Mouse (Mus musculus): ENCODE data around the gene Rgl3. TPM values are rescaled to one million over a fixed set of nuclear protein-coding genes. Genes with fewer than 3 reads are reported as not detected.

Gene Rgl3
- 26.8 and 29.2 TPM in 2 replicates for polyA plus RNA-seq (2015; fragmentation: Nextera tagmentation; extraction: Ambion mirVana)

DNA sequence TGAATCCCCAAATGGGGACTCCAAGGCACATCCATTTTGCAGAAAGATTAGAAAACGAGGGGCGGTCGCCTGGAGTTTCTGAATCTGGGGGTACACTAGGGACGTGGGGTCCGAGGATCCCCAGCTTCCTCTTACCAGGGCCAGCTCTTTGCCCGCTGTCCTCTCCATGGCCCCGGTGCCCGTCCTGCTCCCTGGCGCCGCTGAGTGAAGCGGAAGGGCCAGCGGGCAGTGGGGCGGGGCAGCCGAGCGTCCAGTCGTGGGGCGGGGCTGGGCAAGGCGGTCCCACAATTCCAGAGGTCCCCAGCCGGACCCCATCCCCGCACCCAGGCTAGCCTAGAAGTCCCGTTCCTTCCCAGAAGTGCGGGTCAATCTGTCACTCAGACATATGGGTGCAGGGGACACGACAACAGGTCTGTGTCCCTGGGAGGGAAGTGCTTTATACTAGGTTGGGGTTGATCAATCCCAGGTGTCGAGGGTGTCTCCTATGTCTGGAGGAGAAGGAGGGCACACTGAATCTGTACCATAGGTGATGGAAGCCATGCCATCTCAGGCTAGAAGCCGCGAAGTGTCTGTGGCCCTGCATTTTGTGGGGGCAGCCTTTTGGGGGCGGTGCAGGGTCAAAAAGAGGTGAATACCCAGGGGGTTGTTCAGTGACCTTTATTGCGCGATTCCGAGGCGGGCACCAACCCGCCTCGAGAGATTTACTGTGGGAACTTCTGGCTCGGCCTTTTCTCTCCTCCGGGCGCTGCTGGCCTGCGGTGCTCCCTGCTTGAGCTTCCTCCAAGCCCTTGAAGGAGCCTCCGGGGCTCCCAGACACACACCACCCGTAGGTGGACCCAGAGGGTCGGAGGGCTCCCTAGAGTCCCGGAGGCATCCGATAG, at the start of gene Rgl3:
Rgl3 (minus strand) TSS at position 217 of the 881 bp plus-strand sequence.
- under 1% methylated on average over 42 of the region's 42 CpGs for WGBS
- ATAC-seq (replicated peaks; ENCODE audit: low FRiP score, low read depth) (peak; percentile 68), DNase-seq (ENCODE audit: low spot score) (peak; percentile 62)
- Histone ChIP-seq H3K36me3 (ENCODE audit: insufficient read depth, low read length) (no peaks in the 10 kb centered on the region), H3K27ac (peak within 1 kb of the TSS; percentile 66), H3K4me1 (replicated peaks; ENCODE audit: insufficient read depth, low read length) (peaks cover 12% of the 10 kb centered on the region), H3K9me3 (replicated peaks; ENCODE audit: low read length) (no peaks in the 10 kb centered on the region), H3K27me3 (ENCODE audit: insufficient read depth, low read length) (peaks cover 23% of the 10 kb centered on the region), H3K4me2 (ENCODE audit: low read length) (peak within 1 kb of the TSS; percentile 90), H3K9ac (ENCODE audit: low read depth, low read length) (peak within 1 kb of the TSS; percentile 59), H3K4me3 (replicated peaks; ENCODE audit: low read depth, low read length) (peak within 1 kb of the TSS; percentile 59)
- TF ChIP-seq CTCF (IDR thresholded peaks at IDR 0.05; ENCODE audit: low read depth) = no peak; the same call in 1 of the 2 replicates

DNA sequence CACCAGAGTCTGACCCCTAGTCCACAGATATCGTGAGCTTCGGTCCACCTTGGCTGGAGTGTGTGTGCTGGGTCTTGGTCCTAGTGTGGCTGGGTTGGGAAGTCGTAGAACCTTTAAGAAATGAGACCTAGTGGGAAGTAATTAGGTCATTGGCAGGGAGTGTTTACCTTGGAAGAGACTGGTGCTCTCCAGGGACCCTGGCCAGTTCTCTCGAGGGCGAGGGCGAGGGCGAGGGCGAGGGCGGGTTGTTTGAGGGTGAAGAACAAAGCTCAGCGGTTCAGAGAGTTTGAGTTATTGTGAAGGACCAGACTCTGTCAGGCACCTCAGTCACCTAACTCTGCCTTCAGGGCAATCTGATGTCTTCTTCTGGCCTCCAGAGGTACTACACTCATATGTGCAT, 48.6 kb upstream of the Rgl3 start:
- TF ChIP-seq CTCF (IDR thresholded peaks at IDR 0.05; ENCODE audit: low read depth) = no peak
- Histone ChIP-seq H3K4me1 (replicated peaks; ENCODE audit: insufficient read depth, low read length) (no peaks in the 10 kb centered on the region), H3K27ac (no peak overlapping the region), H3K9ac (ENCODE audit: low read depth, low read length) (no peak overlapping the region), H3K9me3 (replicated peaks; ENCODE audit: low read length) (no peaks in the 10 kb centered on the region), H3K27me3 (ENCODE audit: insufficient read depth, low read length) (no peaks in the 10 kb centered on the region), H3K4me2 (ENCODE audit: low read length) (no peak overlapping the region), H3K4me3 (replicated peaks; ENCODE audit: low read depth, low read length) (no peak overlapping the region), H3K36me3 (ENCODE audit: insufficient read depth, low read length) (no peaks in the 10 kb centered on the region)
- DNase-seq (ENCODE audit: low spot score) (no peak), ATAC-seq (replicated peaks; ENCODE audit: low FRiP score, low read depth) (no peak)
- WGBS = 52% methylated on average over 10 of the region's 10 CpGs

GRCm38 (mm10) chr9:22035300-22036044, 46.2 kb upstream of the Rgl3 start:
- H3K4me2 ChIP-seq (ENCODE audit: low read length) = no peak overlapping the region
- H3K4me3 ChIP-seq (replicated peaks; ENCODE audit: low read depth, low read length) = no peak overlapping the region
- no peaks in the 10 kb centered on the region for H3K9me3 ChIP-seq (replicated peaks; ENCODE audit: low read length)
- H3K9ac ChIP-seq (ENCODE audit: low read depth, low read length) = no peak overlapping the region
- 66% methylated on average over 6 of the region's 6 CpGs for WGBS
- TF ChIP-seq CTCF (IDR thresholded peaks at IDR 0.05; ENCODE audit: low read depth) = no peak
- no peaks in the 10 kb centered on the region for H3K27me3 ChIP-seq (ENCODE audit: insufficient read depth, low read length)
- H3K27ac ChIP-seq = no peak overlapping the region
- no peaks in the 10 kb centered on the region for H3K4me1 ChIP-seq (replicated peaks; ENCODE audit: insufficient read depth, low read length)
- no peaks in the 10 kb centered on the region for H3K36me3 ChIP-seq (ENCODE audit: insufficient read depth, low read length)
- DNase-seq (ENCODE audit: low spot score) (no peak), ATAC-seq (replicated peaks; ENCODE audit: low FRiP score, low read depth) (no peak)

DNA sequence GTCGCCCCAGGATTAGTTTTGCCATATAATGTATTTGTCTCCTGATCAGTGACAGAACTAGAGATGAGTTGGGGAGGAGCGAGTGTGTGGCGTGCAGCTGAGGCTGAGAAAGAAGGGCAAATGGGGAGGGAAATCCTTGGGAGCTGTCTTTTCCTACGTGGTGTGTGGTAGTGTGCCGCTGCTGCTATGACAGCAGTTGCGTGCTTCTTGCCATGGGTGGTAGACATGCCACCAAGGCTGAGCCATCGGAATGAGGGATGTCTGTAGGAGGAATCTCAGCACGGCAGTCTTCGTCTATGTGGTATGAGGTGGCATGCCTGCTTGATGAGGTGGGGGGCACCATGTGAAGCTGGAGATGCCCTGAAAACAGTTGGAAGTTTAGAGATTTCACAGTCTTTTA, 41.1 kb upstream of the Rgl3 start:
- Histone ChIP-seq H3K9me3 (replicated peaks; ENCODE audit: low read length) (no peaks in the 10 kb centered on the region), H3K4me3 (replicated peaks; ENCODE audit: low read depth, low read length) (no peak overlapping the region), H3K9ac (ENCODE audit: low read depth, low read length) (no peak overlapping the region), H3K4me2 (ENCODE audit: low read length) (no peak overlapping the region), H3K27ac (no peak overlapping the region), H3K4me1 (replicated peaks; ENCODE audit: insufficient read depth, low read length) (no peaks in the 10 kb centered on the region), H3K27me3 (ENCODE audit: insufficient read depth, low read length) (no peaks in the 10 kb centered on the region), H3K36me3 (ENCODE audit: insufficient read depth, low read length) (no peaks in the 10 kb centered on the region)
- DNase-seq (ENCODE audit: low spot score) (no peak), ATAC-seq (replicated peaks; ENCODE audit: low FRiP score, low read depth) (no peak)
- WGBS = 90% methylated on average over 9 of the region's 9 CpGs
- TF ChIP-seq CTCF (IDR thresholded peaks at IDR 0.05; ENCODE audit: low read depth) = no peak

GRCm38 (mm10) chr9:22028467-22028866, 39.2 kb upstream of the Rgl3 start:
- no peak for TF ChIP-seq CTCF (IDR thresholded peaks at IDR 0.05; ENCODE audit: low read depth)
- no peak overlapping the region for H3K9ac ChIP-seq (ENCODE audit: low read depth, low read length)
- H3K4me3 ChIP-seq (replicated peaks; ENCODE audit: low read depth, low read length) = no peak overlapping the region
- no peak for DNase-seq (ENCODE audit: low spot score)
- no peaks in the 10 kb centered on the region for H3K4me1 ChIP-seq (replicated peaks; ENCODE audit: insufficient read depth, low read length)
- H3K9me3 ChIP-seq (replicated peaks; ENCODE audit: low read length) = no peaks in the 10 kb centered on the region
- no peak for ATAC-seq (replicated peaks; ENCODE audit: low FRiP score, low read depth)
- no peaks in the 10 kb centered on the region for H3K27me3 ChIP-seq (ENCODE audit: insufficient read depth, low read length)
- H3K27ac ChIP-seq = no peak overlapping the region
- 66% methylated on average over 7 of the region's 7 CpGs for WGBS
- no peak overlapping the region for H3K4me2 ChIP-seq (ENCODE audit: low read length)
- H3K36me3 ChIP-seq (ENCODE audit: insufficient read depth, low read length) = no peaks in the 10 kb centered on the region

DNA sequence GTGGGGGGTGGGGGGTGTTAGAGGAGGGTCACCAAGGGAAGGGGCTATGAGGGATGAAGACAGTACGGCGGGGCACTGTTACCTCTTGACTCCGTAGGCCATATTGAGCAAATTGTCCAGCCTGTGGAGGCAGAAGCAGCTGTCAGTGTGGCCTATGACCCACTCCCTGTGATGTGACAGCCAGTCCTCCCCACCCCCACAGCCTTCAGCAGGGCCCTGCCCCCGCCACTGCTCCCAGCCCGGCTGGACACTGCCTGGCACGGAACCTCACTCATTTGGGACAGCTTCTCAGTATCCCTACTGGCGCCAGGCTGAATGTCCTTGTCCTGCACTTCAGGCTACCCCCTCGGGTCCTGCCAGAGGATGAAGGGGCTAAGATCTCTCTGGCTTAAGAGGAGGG, 35.3 kb upstream of the Rgl3 start:
- H3K36me3 ChIP-seq (ENCODE audit: insufficient read depth, low read length) = no peaks in the 10 kb centered on the region
- ATAC-seq (replicated peaks; ENCODE audit: low FRiP score, low read depth) (0 out of 2 replicates have a peak, but pooled peaks have one; percentile 17), DNase-seq (ENCODE audit: low spot score) (no peak)
- no peaks in the 10 kb centered on the region for H3K9me3 ChIP-seq (replicated peaks; ENCODE audit: low read length)
- no peak for TF ChIP-seq CTCF (IDR thresholded peaks at IDR 0.05; ENCODE audit: low read depth)
- no peak overlapping the region for H3K27ac ChIP-seq
- H3K9ac ChIP-seq (ENCODE audit: low read depth, low read length) = no peak overlapping the region
- WGBS = 44% methylated on average over 8 of the region's 8 CpGs
- H3K4me2 ChIP-seq (ENCODE audit: low read length) = no peak overlapping the region
- H3K4me3 ChIP-seq (replicated peaks; ENCODE audit: low read depth, low read length) = no peak overlapping the region
- no peaks in the 10 kb centered on the region for H3K4me1 ChIP-seq (replicated peaks; ENCODE audit: insufficient read depth, low read length)
- no peaks in the 10 kb centered on the region for H3K27me3 ChIP-seq (ENCODE audit: insufficient read depth, low read length)

Data from kidney, postnatal 0 days (tissue).